Mouse (Mus musculus) left cerebral cortex, postnatal 14 days (tissue): ENCODE results near the gene Tfrc. TPM values are rescaled to one million over a fixed set of nuclear protein-coding genes. Genes with fewer than 3 reads are reported as not detected.

Experiments used
- DNase-seq, 2 experiments: peaks; one replicate each; pipeline ENCODE4 v3.0.0; 2021 to 2022; ENCODE audit warnings: low spot score in 2 of 2, mixed read lengths in 1 of 2
- intact Hi-C: fragments of 180-260 bp; cut with DNase I; formaldehyde crosslinking; loops from one replicate; pipeline ENCODE4 v1.15.1; 2025
- total RNA-seq, 2 experiments: library from RNA; stranded (reverse); gene quantifications; 2 replicates each; pipeline ENCODE4 v1.2.3; 2021

The Tfrc gene
- total RNA-seq, 2 experiments from 2014 or later = 89.4 to 97.8 TPM

GRCm38 (mm10) chr16:32682194-32682593 lies 73.5 kb downstream of the Tfrc start:
- peak; percentile 72 to 73 for DNase-seq
- intact Hi-C loops = loop anchor here (2.0 kb wide), 1 partner anchor 23 kb away; no protein-coding TSS in a partner anchor

Other genes starting within 250 kb of the Tfrc start
- not detected for gene Tm4sf19, start 208.4 kb upstream of the Tfrc start, total RNA-seq
- gene Tctex1d2, start 189.2 kb upstream of the Tfrc start, total RNA-seq = 10 to 100 TPM; 12.9 to 14.5 TPM
- 10 to 100 TPM; 40.0 to 41.8 TPM for gene Pcyt1a, start 178.0 kb upstream of the Tfrc start, total RNA-seq
- gene Slc51a, start 121.0 kb upstream of the Tfrc start, total RNA-seq = not detected
- gene Zdhhc19, start 112.7 kb upstream of the Tfrc start, total RNA-seq = not detected
- 100 to 1,000 TPM; 112 TPM for gene Tnk2, start 35.0 kb downstream of the Tfrc start, total RNA-seq
- not detected for gene Muc4, start 127.0 kb downstream of the Tfrc start, total RNA-seq
- not detected for gene Muc20, start 188.5 kb downstream of the Tfrc start, total RNA-seq
- gene Smbd1, start 201.6 kb downstream of the Tfrc start, total RNA-seq = not detected